Mouse (Mus musculus): ENCODE measurements around the gene Cfap58. TPM values are rescaled to one million over a fixed set of nuclear protein-coding genes. Genes with fewer than 3 reads are reported as not detected.

Cfap58 gene
- polyA plus RNA-seq (2015; fragmentation: Nextera tagmentation; extraction: Ambion mirVana): not detected in 2 replicates

- no peak within 1 kb of the TSS for H3K27ac ChIP-seq (replicated peaks)
- H3K9ac ChIP-seq: no peak within 1 kb of the TSS
- peak within 1 kb of the TSS; percentile 41 for H3K4me3 ChIP-seq (replicated peaks)
- H3K27me3 ChIP-seq: peaks cover 46% of the 10 kb centered on the region
- H3K4me2 ChIP-seq: peak within 1 kb of the TSS; percentile 65
- no peaks in the 10 kb centered on the region for H3K36me3 ChIP-seq (replicated peaks)
- H3K9me3 ChIP-seq (replicated peaks): no peaks in the 10 kb centered on the region
- peaks cover 5% of the 10 kb centered on the region for H3K4me1 ChIP-seq (replicated peaks)
- no peak; the same call in 1 of the 2 replicates for ATAC-seq (ENCODE audit: insufficient read depth)
- WGBS (ENCODE audit: insufficient replicate concordance): 9% methylated on average over 41 of the region's 41 CpGs
Measured at GRCm38 (mm10) chr19:47937443-47938406, at the start of gene Cfap58. Cfap58 (plus strand) TSS chr19:47937675.

- WGBS (ENCODE audit: insufficient replicate concordance): 74% methylated on average over 8 of the region's 8 CpGs
- H3K4me1 ChIP-seq (replicated peaks): no peaks in the 10 kb centered on the region; the same call in 1 of the 2 replicates
- no peaks in the 10 kb centered on the region for H3K9me3 ChIP-seq (replicated peaks)
Measured at GRCm38 (mm10) chr19:47888037-47888436, 49.4 kb upstream of the Cfap58 start.

GRCm38 (mm10) chr19:47890489-47891130, 46.9 kb upstream of the Cfap58 start:
- H3K9ac ChIP-seq: no peak overlapping the region
- no peaks in the 10 kb centered on the region for H3K27me3 ChIP-seq
- no peak overlapping the region for H3K4me3 ChIP-seq (replicated peaks)
- H3K27ac ChIP-seq (replicated peaks): peak overlapping the region; percentile 38; the same call in 1 of the 2 replicates
- H3K9me3 ChIP-seq (replicated peaks): no peaks in the 10 kb centered on the region
- no peaks in the 10 kb centered on the region; the same call in 1 of the 2 replicates for H3K4me1 ChIP-seq (replicated peaks)
- peaks cover 5% of the 10 kb centered on the region; the same call in 1 of the 2 replicates for H3K36me3 ChIP-seq (replicated peaks)
- 32% methylated on average over 10 of the region's 10 CpGs for WGBS (ENCODE audit: insufficient replicate concordance)
- no peak for ATAC-seq (ENCODE audit: insufficient read depth)
- H3K4me2 ChIP-seq: peak overlapping the region; percentile 2; the same call in 1 of the 2 replicates

More at GRCm38 (mm10) chr19:47888037-47888436, 49.4 kb upstream of the Cfap58 start:
- Histone ChIP-seq H3K9ac (no peak overlapping the region), H3K27me3 (no peaks in the 10 kb centered on the region), H3K4me2 (no peak overlapping the region), H3K36me3 (replicated peaks) (no peaks in the 10 kb centered on the region), H3K4me3 (replicated peaks) (no peak overlapping the region), H3K27ac (replicated peaks) (no peak overlapping the region)
- no peak for ATAC-seq (ENCODE audit: insufficient read depth)

GRCm38 (mm10) chr19:47891562-47892312, 45.7 kb upstream of the Cfap58 start:
- no peaks in the 10 kb centered on the region; the same call in 1 of the 2 replicates for H3K4me1 ChIP-seq (replicated peaks)
- H3K36me3 ChIP-seq (replicated peaks): peaks cover 16% of the 10 kb centered on the region; the same call in 1 of the 2 replicates
- H3K4me2 ChIP-seq: no peak overlapping the region
- no peaks in the 10 kb centered on the region for H3K27me3 ChIP-seq
- no peak for ATAC-seq (ENCODE audit: insufficient read depth)
- no peak overlapping the region for H3K9ac ChIP-seq
- H3K9me3 ChIP-seq (replicated peaks): no peaks in the 10 kb centered on the region
- no peak overlapping the region for H3K4me3 ChIP-seq (replicated peaks)
- no peak overlapping the region for H3K27ac ChIP-seq (replicated peaks)
- 73% methylated on average over 11 of the region's 11 CpGs for WGBS (ENCODE audit: insufficient replicate concordance)

GRCm38 (mm10) chr19:47893092-47893491, 44.4 kb upstream of the Cfap58 start:
- no peak for ATAC-seq (ENCODE audit: insufficient read depth)
- Histone ChIP-seq H3K4me1 (replicated peaks) (peaks cover 10% of the 10 kb centered on the region), H3K36me3 (replicated peaks) (peaks cover 27% of the 10 kb centered on the region; the same call in 1 of the 2 replicates), H3K9ac (no peak overlapping the region), H3K4me2 (no peak overlapping the region), H3K4me3 (replicated peaks) (no peak overlapping the region), H3K27me3 (no peaks in the 10 kb centered on the region), H3K27ac (replicated peaks) (no peak overlapping the region), H3K9me3 (replicated peaks) (no peaks in the 10 kb centered on the region)
- WGBS (ENCODE audit: insufficient replicate concordance): 75% methylated on average over 6 of the region's 6 CpGs

- ATAC-seq (ENCODE audit: insufficient read depth): peak; percentile 86
- peak overlapping the region; percentile 52 for H3K27ac ChIP-seq (replicated peaks)
- peaks cover 54% of the 10 kb centered on the region for H3K4me1 ChIP-seq (replicated peaks)
- no peaks in the 10 kb centered on the region for H3K27me3 ChIP-seq
- peaks cover 27% of the 10 kb centered on the region; the same call in 1 of the 2 replicates for H3K36me3 ChIP-seq (replicated peaks)
- 25% methylated on average over 8 of the region's 8 CpGs for WGBS (ENCODE audit: insufficient replicate concordance)
- no peak overlapping the region for H3K4me3 ChIP-seq (replicated peaks)
- H3K9ac ChIP-seq: no peak overlapping the region
- H3K4me2 ChIP-seq: 0 out of 2 replicates have a peak overlapping the region, but pooled peaks have one; percentile 25
- H3K9me3 ChIP-seq (replicated peaks): no peaks in the 10 kb centered on the region
Measured at GRCm38 (mm10) chr19:47898472-47899079, 38.9 kb upstream of the Cfap58 start.

GRCm38 (mm10) chr19:47900012-47900411, 37.5 kb upstream of the Cfap58 start:
- Histone ChIP-seq H3K4me3 (replicated peaks) (no peak overlapping the region), H3K9ac (no peak overlapping the region), H3K9me3 (replicated peaks) (no peaks in the 10 kb centered on the region), H3K27me3 (no peaks in the 10 kb centered on the region), H3K4me1 (replicated peaks) (peaks cover 57% of the 10 kb centered on the region), H3K27ac (replicated peaks) (no peak overlapping the region), H3K36me3 (replicated peaks) (peaks cover 27% of the 10 kb centered on the region; the same call in 1 of the 2 replicates), H3K4me2 (no peak overlapping the region)
- no peak for ATAC-seq (ENCODE audit: insufficient read depth)
- WGBS (ENCODE audit: insufficient replicate concordance): 43% methylated on average over 6 of the region's 6 CpGs

GRCm38 (mm10) chr19:47900558-47900957, 36.9 kb upstream of the Cfap58 start:
- Histone ChIP-seq H3K4me1 (replicated peaks) (peaks cover 62% of the 10 kb centered on the region), H3K27me3 (no peaks in the 10 kb centered on the region), H3K27ac (replicated peaks) (no peak overlapping the region), H3K4me3 (replicated peaks) (no peak overlapping the region), H3K9ac (no peak overlapping the region), H3K4me2 (no peak overlapping the region), H3K9me3 (replicated peaks) (no peaks in the 10 kb centered on the region), H3K36me3 (replicated peaks) (peaks cover 23% of the 10 kb centered on the region; the same call in 1 of the 2 replicates)
- WGBS (ENCODE audit: insufficient replicate concordance): 76% methylated on average over 10 of the region's 10 CpGs
- ATAC-seq (ENCODE audit: insufficient read depth): no peak

GRCm38 (mm10) chr19:47902316-47903201, 34.9 kb upstream of the Cfap58 start:
- H3K9me3 ChIP-seq (replicated peaks): no peaks in the 10 kb centered on the region
- no peak overlapping the region for H3K4me2 ChIP-seq
- H3K4me1 ChIP-seq (replicated peaks): peaks cover 72% of the 10 kb centered on the region
- ATAC-seq (ENCODE audit: insufficient read depth): no peak
- no peak overlapping the region for H3K4me3 ChIP-seq (replicated peaks)
- 67% methylated on average over 13 of the region's 13 CpGs for WGBS (ENCODE audit: insufficient replicate concordance)
- no peak overlapping the region for H3K27ac ChIP-seq (replicated peaks)
- H3K9ac ChIP-seq: no peak overlapping the region
- H3K36me3 ChIP-seq (replicated peaks): peaks cover 3% of the 10 kb centered on the region; the same call in 1 of the 2 replicates
- no peaks in the 10 kb centered on the region for H3K27me3 ChIP-seq
